Mouse (Mus musculus) erythroid progenitor cell, adult 5-6 weeks (primary cell): ENCODE data around the gene Fam47e. TPM values are rescaled to one million over a fixed set of nuclear protein-coding genes. Genes with fewer than 3 reads are reported as not detected.
A peak's percentile ranks its signal among the peaks of the same experiment; 100 is the strongest.

ENCODE experiments used
- ATAC-seq: replicated peaks from 2 replicates; pipeline ENCODE4 v1.8.0; 2016; ENCODE audit warnings: moderate number of reproducible peaks, mild to moderate bottlenecking, moderate TSS enrichment, inconsistent platforms; ENCODE audit not compliant: poor library complexity, low FRiP score, severe bottlenecking
- total RNA-seq, 2 experiments: library from RNA; stranded (forward) in 1 of 2; stranded (reverse) in 1 of 2; fragments of 150-400 nt in 1 of 2; fragments of 186-747, 209-891 nt in 1 of 2; gene quantifications; 2 replicates each; pipeline versions ENCODE4 v1.2.3 to v1.2.4; 2015 to 2017; ENCODE audit warnings: low replicate concordance in 2 of 2

Fam47e gene
- total RNA-seq, 2 experiments from 2014 or later = not detected

- no peak for ATAC-seq
Measured at GRCm38 (mm10) chr5:92599030-92599429, 44.2 kb downstream of the Fam47e start.

- ATAC-seq = 0 out of 2 replicates have a peak, but pooled peaks have one; percentile 39
Measured at GRCm38 (mm10) chr5:92602691-92603690, 48.1 kb downstream of the Fam47e start, which contains the start of gene Stbd1. Gene Stbd1 (plus strand): TSS chr5:92603041.

GRCm38 (mm10) chr5:92604452-92605247 lies 49.8 kb downstream of the Fam47e start:
- no peak for ATAC-seq

- ATAC-seq = no peak
Measured at GRCm38 (mm10) chr5:92607492-92608229, 52.8 kb downstream of the Fam47e start.

GRCm38 (mm10) chr5:92612756-92613155 lies 57.9 kb downstream of the Fam47e start:
- ATAC-seq = no peak

- no peak for ATAC-seq
Measured at GRCm38 (mm10) chr5:92621883-92622282, 67.0 kb downstream of the Fam47e start.

GRCm38 (mm10) chr5:92627896-92628295 lies 73.0 kb downstream of the Fam47e start:
- no peak for ATAC-seq

GRCm38 (mm10) chr5:92633526-92633925 lies 78.7 kb downstream of the Fam47e start:
- ATAC-seq = no peak

- no peak for ATAC-seq
Measured at GRCm38 (mm10) chr5:92634916-92635315, 80.0 kb downstream of the Fam47e start.

- ATAC-seq = no peak
Measured at GRCm38 (mm10) chr5:92635891-92636290, 81.0 kb downstream of the Fam47e start.

- no peak for ATAC-seq
Measured at GRCm38 (mm10) chr5:92640861-92641260, 86.0 kb downstream of the Fam47e start.

Other genes with a start within 250 kb of the Fam47e start
- 7.9 and 8.0 TPM in 2 replicates for gene Sdad1, start 244.6 kb upstream of the Fam47e start, total RNA-seq (2015; ENCODE audit: low replicate concordance)
- 6.9 and 8.0 TPM in 2 replicates for gene Sdad1, start 244.6 kb upstream of the Fam47e start, total RNA-seq (2017; ENCODE audit: low replicate concordance)
- gene Cxcl9, start 227.0 kb upstream of the Fam47e start, total RNA-seq (2015; ENCODE audit: low replicate concordance) = 0.84 and 2.5 TPM in 2 replicates
- 1.4 and 23.5 TPM in 2 replicates for gene Cxcl9, start 227.0 kb upstream of the Fam47e start, total RNA-seq (2017; ENCODE audit: low replicate concordance)
- not detected in 2 replicates for gene Art3, start 223.2 kb upstream of the Fam47e start, total RNA-seq (2015; ENCODE audit: low replicate concordance)
- gene Art3, start 223.2 kb upstream of the Fam47e start, total RNA-seq (2017; ENCODE audit: low replicate concordance) = not detected in 2 replicates
- gene Cxcl10, start 206.2 kb upstream of the Fam47e start, total RNA-seq (2015; ENCODE audit: low replicate concordance) = 6.1 and 18.4 TPM in 2 replicates
- gene Cxcl10, start 206.2 kb upstream of the Fam47e start, total RNA-seq (2017; ENCODE audit: low replicate concordance) = 1.7 and 2.8 TPM in 2 replicates
- gene Nup54, start 119.8 kb upstream of the Fam47e start, total RNA-seq (2015; ENCODE audit: low replicate concordance) = 22.3 and 32.3 TPM in 2 replicates
- gene Nup54, start 119.8 kb upstream of the Fam47e start, total RNA-seq (2017; ENCODE audit: low replicate concordance) = 16.3 and 19.8 TPM in 2 replicates
- gene Scarb2, start 48.2 kb upstream of the Fam47e start, total RNA-seq (2015; ENCODE audit: low replicate concordance) = 5.9 and 11.2 TPM in 2 replicates
- 9.8 and 13.3 TPM in 2 replicates for gene Scarb2, start 48.2 kb upstream of the Fam47e start, total RNA-seq (2017; ENCODE audit: low replicate concordance)
- 2.5 TPM in 1 of 2 replicates, not detected in the other for gene Stbd1, start 48.0 kb downstream of the Fam47e start, total RNA-seq (2015; ENCODE audit: low replicate concordance)
- gene Stbd1, start 48.0 kb downstream of the Fam47e start, total RNA-seq (2017; ENCODE audit: low replicate concordance) = not detected in 2 replicates
- gene Ccdc158, start 120.2 kb downstream of the Fam47e start, total RNA-seq (2015; ENCODE audit: low replicate concordance) = not detected in 2 replicates
- 1.3 TPM in 1 of 2 replicates, not detected in the other for gene Ccdc158, start 120.2 kb downstream of the Fam47e start, total RNA-seq (2017; ENCODE audit: low replicate concordance)
- gene Shroom3, start 128.4 kb downstream of the Fam47e start, total RNA-seq (2015; ENCODE audit: low replicate concordance) = not detected in 2 replicates
- 0.13 TPM in 1 of 2 replicates, not detected in the other for gene Shroom3, start 128.4 kb downstream of the Fam47e start, total RNA-seq (2017; ENCODE audit: low replicate concordance)